Mouse (Mus musculus): ENCODE measurements around the gene Abhd2.

GRCm38 (mm10) chr7:79347108-79347813 is 74.3 kb downstream of the Abhd2 start:
- TF ChIP-seq GATA1 (IDR thresholded peaks at IDR 0.05; ENCODE audit: low read length) (no peak), TAL1 (IDR thresholded peaks at IDR 0.05; ENCODE audit: low read length) (no peak)

Measured in erythroblast, embryonic 14.5 days (primary cell).